Mouse (Mus musculus) stomach, adult 2 months (tissue): ENCODE data around the gene 1700001L19Rik. TPM values are rescaled to one million over a fixed set of nuclear protein-coding genes. Genes with fewer than 3 reads are reported as not detected.

Experiments used
- polyA plus RNA-seq: library from polyadenylated mRNA; depleted of rRNA; stranded (reverse); fragments of >200 nt; gene quantifications from 2 replicates; pipeline ENCODE4 v1.2.3, GENCODE M21; 2012; rRNA removed

The 1700001L19Rik gene
- 0.06 TPM in 1 of 2 replicates, not detected in the other for polyA plus RNA-seq

DNA sequence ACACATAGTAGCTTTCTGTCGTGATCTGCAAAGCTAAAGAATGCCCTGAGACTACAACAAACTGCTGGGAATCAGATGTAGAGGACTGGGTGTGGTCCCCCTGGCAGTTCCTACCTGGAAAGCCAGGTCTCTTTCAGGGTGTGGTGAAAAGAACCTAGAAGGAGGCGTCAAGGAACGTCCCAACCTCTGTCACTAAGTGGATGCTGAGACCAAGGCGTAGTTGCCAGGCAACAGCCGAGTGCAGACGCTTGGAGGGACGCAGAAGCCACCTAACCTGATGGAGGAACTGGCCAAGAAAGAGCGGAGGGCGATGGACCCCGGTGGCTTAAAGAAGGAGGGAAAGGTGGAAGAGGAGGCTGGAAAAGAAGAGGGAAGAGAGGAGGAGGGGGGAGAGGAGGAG lies at the start of gene 1700001L19Rik:
1700001L19Rik (plus strand) TSS at position 223 of the 400 bp plus-strand sequence.

DNA sequence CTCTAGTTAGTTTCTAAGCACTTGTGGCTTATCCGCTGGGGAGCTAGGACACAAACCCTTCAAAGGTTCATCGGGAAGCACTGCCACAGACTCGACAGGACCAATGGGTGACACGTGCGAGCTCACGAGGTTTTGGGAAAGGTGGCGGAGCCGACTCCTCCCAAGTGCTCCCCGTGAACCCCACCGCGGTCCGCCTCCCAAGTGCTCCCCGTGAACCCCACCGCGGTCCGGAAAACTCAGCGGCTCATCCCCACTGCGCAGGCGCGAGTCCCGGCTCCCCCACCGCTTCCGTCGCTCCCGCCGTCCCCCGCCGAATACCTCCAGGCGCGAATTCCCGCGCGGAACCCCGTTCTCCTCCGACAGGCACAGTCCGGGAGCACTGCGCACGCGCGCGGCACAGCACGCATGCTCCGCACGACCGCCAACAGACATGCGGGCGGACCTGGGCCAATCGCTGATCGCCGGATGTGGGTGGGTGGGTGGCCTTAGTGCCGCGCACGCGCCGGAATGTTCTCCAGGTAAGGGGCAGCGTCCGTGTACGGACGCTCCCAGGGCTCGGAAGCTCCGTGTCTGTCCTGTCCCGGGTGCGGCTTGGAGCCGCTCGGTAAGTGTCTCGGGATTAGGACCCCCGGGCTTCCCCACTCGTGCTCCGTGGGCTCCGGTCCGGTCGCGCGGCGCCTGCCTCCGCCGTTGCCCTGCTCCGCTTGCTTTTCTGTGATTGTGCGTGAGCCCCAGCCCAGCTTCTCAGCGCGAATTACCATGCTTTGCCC lies 15.3 kb upstream of the 1700001L19Rik start, which contains the start of the genes Mtrr and Fastkd3:
Mtrr (minus strand) TSS at position 403 of the 770 bp plus-strand sequence.
Fastkd3 (plus strand) TSS at position 488 of the 770 bp plus-strand sequence.

Other genes with a start within 250 kb of the 1700001L19Rik start
- gene Mtrr, start 15.3 kb upstream of the 1700001L19Rik start, polyA plus RNA-seq = 2.0 and 2.3 TPM in 2 replicates
- gene Fastkd3, start 15.2 kb upstream of the 1700001L19Rik start, polyA plus RNA-seq = 1.7 and 2.8 TPM in 2 replicates